Mouse (Mus musculus) embryo, embryonic 11.5 days (tissue): ENCODE measurements around the gene Sfpq.
A peak's percentile ranks its signal among the peaks of the same experiment; 100 is the strongest.

Source experiments
- DNase-seq: peaks from one replicate; pipeline ENCODE4 v3.0.0-alpha.2; 2012; ENCODE audit warnings: low read depth, low spot score

Gene Sfpq

DNA sequence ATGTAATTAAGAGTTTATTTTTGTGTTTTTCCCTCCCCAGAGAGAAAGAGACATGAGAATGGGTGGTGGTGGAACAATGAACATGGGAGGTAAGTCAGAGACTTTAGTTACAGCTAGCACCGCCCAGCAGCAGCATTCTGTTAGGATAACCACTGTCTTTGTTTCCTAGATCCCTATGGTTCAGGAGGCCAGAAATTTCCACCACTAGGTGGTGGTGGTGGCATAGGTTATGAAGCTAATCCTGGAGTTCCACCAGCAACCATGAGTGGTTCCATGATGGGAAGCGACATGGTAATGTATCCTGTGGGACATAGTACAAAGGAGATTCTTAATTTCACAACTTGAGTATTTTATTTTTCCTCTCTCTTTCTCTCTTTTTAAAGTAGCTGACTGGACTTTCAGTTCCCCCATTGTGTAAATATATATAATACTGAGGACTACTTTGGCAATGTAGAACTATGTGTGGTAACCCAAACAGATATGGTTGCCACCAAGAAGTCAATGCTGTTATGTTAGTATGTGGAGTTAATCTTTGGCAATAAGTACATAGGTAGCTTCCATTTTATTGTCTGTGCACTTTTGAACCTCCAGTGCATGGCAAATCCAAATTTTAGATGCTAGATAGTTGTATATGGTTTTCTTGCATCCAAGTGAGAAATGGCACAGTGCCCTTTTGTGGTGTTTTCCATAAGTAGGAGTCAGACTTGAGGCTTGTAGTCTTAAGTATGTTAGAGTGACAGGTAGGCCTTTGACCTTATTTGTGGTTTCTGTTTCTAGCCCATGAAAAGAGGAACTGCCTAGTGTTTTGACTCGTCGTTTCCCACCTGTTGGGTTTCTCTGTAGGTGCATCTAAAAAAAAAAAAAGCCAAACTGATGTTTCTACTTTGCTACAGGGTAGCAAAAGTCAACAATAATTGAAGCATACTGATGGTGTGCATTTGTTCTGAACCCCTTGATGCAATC is 6.4 kb downstream of the Sfpq start:
- peak; percentile 34 for DNase-seq

- no peak for DNase-seq
These were observed 16.0 kb downstream of the Sfpq start for GRCm38 (mm10) chr4:127037158-127037557.

DNA sequence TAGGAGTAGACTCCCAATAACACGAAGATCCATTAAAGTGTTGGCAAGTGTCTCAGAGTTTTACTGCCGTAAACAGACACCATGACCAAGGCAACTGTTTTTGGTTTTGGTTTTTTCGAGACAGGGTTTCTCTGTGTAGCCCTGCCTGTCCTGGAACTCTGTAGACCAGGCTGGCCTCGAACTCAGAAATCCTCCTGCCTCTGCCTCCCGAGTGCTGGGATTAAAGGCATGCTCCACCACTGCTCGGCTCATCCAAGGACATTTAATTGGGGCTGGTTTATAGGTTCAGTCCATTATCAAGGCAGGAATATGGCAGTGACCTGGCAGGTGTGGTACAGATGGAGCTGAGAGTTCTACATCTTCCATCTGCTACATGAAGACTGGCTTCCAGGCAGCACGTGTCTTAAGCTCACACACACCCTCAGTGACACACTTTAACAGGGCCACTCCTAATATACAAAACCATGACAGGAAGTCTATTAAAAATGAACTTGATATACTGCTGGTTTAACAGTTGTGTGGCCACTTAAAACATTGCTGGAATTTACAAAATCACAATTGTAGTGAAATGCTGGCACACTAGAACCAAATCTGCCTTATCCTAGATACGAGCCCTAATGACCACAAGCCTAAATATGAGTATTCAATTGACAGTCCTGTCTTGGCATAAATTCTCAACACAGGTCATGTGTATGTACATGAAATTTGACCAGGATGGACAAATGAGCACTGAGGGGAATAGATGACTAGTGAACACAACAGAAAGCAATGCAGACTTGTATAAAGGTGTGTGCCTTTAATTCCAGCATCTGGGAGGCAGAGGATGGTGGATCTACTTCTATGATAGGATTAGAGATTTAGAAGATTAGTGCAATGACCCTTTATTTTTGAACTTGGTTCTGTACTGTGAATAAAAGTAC is 17.0 kb downstream of the Sfpq start:
- DNase-seq: no peak

DNA sequence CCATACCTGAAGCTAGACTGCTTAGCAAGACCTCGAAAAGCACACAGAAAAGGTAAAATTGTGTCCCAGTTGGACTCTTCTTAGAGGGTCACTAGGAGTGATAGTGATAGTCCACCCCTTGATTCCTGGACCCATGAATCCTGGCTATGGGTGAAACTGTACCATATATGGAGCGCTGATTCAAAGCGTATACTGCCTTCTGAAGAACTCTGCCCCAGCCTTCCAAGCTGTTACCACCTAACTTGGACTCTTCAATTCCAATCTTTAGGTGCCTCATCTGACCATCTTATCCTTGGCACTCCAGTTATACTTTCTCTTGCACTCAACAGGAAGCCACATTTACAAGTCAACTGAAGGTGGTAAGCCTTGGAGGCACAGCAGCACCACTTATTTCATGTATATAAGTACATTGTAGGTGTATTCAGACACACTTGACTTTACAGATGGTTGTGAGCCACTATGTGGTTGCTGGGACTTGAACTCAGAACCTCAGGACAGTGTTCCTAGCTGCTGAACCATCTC is 17.8 kb downstream of the Sfpq start:
- no peak for DNase-seq

GRCm38 (mm10) chr4:127039871-127040483 is 18.9 kb downstream of the Sfpq start:
- no peak for DNase-seq

DNA sequence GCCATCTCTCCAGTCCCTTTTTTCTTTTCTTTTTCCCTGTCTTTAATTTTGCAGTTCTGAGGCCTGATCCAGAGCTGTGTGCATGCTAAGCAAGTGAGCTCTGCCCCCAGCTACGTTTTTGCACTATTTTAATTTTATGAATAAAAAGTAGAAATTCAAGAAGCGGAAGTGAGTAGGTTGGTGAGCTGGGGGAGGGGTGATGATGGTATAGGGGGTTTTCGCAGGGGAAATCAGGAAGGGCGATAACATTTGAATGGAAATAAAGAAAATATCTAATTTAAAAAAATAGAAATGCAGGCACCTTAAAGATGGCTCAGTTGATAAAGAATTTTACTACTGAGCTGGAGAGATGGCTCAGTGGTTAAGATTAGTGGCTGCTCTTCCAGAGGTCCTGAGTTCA is 22.4 kb downstream of the Sfpq start:
- DNase-seq: no peak

DNA sequence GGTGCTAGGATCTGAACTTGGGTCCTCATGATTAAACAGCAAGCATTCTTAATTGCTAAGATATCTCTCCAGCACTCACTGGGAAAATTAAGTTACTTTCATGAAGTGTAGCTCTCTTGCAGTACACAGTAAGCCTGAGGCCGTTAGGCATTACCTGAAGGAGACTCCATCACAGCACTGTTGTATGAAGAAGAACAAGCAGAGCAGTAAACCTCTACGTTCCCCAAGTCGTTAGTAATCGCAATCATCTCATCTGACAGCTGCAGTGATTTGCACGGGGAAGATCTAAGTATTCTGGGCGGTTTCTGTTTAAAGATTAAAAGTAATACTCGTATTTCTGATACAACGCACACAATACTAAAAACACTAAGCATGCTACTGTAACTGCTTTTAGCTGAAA is 30.0 kb downstream of the Sfpq start:
- no peak for DNase-seq

- DNase-seq: no peak
These were observed 31.9 kb downstream of the Sfpq start for GRCm38 (mm10) chr4:127053071-127053470.

DNA sequence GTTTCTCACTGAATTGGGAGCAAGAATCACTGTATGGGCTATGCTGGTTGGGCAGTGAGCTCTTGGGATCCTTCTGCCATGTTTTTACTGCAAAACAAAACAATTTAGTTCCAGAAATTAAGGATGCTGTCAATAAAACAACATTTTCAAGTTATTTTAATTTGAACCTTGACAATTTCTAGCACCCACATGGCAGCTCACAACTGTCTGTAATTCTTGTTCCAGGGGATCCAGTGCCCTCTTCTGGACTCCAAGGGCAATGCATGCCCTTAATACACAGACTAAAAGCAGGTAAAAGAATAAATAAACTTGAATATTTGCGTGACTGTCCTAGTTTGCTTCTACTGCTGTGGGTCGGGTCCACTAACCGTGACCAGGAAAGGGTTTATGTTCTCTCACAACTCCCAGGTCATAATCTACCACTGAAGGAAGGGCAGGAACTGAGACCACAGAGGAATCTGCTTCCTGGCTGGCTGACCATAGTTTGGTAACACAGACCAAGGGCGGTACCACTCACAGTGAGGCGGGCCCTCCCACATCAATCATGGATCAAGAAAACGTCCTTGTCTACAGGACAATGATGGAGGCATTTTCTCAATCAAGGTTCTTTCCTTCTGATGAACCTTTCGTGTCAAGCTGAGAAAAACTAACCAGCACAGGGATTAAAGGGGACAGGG is 33.5 kb downstream of the Sfpq start:
- DNase-seq: no peak

- DNase-seq: peak; percentile 81
These were observed 39.6 kb downstream of the Sfpq start, which contains the start of gene Zmym1 for GRCm38 (mm10) chr4:127060585-127061290. Gene Zmym1 (minus strand): TSS chr4:127061152.

- DNase-seq: no peak
These were observed 42.9 kb downstream of the Sfpq start for GRCm38 (mm10) chr4:127064051-127064450.

DNA sequence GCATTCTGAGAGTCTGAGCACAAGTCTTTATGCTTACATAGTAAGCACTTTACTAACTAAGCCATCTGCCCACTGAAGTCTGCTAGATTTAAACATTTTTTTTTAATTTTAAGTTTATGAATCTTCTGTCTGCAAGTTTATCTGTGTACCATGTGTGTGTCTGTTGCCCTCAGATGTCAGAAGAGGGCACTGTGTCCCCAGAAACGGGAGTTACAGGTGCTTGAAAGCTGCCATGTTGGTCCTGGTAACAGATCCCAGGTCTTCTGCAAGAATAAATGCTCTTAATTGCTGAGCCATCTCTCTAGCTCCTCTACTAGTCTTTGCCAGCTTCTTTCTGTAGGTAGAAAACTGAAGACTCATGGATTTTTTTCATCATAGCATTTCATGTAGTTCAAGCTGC is 53.8 kb downstream of the Sfpq start:
- DNase-seq: no peak

DNA sequence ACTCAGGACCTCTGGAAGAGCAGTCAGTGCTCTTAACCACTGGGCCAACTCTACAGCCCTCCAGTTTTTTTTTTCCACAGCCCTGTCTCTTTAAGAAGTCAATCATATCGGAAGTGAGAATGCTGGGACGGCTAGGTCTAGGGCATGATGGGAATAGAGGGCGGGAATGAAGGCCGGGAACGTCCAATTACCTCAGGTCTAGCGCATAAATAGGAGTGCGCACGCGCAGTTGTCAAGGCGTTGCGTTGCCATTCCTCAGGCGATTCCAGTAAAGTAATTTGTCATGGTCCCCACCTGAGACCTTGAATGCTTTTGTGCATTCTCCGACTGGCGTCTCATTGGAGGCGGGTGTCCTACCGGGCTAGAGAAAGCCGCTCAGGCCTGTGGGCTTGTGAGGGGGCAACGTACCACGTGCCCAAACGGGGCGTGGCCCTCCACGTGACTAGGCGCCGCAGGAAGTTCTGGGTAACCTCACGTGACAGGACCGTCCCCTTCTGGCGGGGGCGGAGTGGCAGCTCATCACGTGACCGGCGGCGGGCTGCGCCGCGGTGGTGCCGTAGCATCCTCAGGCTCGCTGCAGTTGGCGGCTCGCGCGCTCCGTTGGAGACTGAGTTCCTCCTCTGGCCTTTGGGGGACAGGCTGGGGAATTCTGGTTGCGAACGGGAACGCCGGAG is 55.9 kb downstream of the Sfpq start, which contains the start of gene Zmym6:
Gene Zmym6 (plus strand): TSS at position 509 of the 674 bp plus-strand sequence.
- DNase-seq: peak; percentile 93

DNA sequence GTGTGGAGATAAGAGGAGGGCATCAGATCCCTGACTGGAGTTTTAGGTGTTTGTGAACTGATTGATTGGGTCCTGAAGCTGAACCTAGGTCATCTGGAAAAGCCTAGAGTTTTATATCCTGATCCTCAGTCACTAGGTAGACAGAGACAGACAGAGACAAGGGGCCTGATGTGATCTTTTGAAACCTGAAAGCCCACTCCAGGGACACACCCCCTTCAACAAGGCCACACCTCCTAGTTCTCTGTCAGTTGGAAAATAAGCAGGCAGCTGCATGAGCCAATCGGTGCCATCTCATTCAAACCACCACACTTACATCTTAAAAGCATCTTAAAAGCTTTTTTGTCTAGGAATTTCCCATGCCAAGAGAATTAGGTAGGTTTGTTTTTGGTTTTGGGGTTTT is 59.7 kb downstream of the Sfpq start:
- DNase-seq: no peak

DNA sequence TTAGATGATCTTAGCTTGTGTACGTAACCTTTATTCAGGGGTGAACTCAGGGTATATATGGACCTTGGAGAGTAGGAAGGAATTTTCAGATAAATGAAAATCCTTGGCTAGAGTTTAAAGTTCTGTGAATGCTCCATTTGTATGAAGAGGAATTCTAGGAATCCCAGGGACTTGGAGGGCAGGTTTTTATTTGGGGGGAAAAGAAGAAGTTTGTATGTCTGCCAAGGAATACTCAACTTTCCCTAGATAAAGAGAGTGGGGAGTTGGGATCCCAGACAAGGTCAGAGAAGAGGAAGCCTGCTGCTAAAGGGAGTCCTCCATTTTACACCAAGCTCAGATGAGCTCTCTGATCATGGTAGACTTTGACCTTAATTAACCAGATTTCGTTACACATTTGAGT is 62.0 kb downstream of the Sfpq start:
- no peak for DNase-seq

GRCm38 (mm10) chr4:127085761-127086160 is 64.6 kb downstream of the Sfpq start:
- DNase-seq: no peak
